Mouse (Mus musculus): ENCODE results near the gene Prpf40b.

The Prpf40b gene

DNA sequence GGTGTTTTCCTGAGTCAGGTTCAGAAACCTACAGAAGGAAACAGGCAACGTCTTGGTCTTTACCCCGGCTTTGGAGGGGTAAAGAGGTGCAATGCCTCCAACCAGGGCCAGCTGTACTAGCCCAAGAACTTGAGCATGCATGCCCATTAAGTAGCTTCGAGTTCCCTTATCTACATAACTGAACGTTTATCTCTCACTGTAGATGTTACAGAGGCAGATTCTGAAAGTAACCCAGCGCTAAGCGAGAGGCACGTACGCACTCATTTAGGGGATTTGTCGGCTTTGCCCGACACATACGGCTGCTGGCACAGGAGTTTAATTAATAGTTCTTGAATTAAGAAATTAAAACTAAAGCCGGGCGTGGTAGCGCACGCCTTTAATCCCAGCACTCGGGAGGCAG lies 600 bp upstream of the Prpf40b start:
- DNase-seq (ENCODE audit: low spot score), result no peak

- no peak for DNase-seq (ENCODE audit: low spot score)
Observed at GRCm38 (mm10) chr15:99295484-99295981, 646 bp downstream of the Prpf40b start, which contains the start of gene Fam186b. TSS of gene Fam186b (minus strand) at chr15:99295888.

DNA sequence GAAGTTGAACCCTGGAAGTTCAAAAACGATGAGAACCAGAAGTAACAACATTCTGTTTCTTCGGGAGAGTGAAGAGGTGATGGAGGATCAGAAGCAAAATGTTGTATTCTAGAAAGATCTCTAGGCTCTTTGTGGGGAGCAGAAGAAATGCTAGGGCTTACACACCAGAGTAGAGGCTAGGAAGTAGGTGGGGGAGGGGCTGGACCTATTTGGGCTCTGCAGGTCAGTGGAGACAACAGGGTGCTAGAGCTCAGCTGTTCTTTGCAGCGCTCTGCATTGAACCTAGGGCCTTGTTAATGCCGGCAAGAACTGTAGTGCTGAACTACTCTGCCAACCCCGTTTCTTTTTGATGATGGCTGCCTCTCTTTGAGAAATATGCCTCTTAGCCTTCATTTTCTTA lies 1.3 kb downstream of the Prpf40b start:
- no peak for DNase-seq (ENCODE audit: low spot score)

GRCm38 (mm10) chr15:99307476-99307875 lies 12.6 kb downstream of the Prpf40b start:
- DNase-seq (ENCODE audit: low spot score), result no peak

DNA sequence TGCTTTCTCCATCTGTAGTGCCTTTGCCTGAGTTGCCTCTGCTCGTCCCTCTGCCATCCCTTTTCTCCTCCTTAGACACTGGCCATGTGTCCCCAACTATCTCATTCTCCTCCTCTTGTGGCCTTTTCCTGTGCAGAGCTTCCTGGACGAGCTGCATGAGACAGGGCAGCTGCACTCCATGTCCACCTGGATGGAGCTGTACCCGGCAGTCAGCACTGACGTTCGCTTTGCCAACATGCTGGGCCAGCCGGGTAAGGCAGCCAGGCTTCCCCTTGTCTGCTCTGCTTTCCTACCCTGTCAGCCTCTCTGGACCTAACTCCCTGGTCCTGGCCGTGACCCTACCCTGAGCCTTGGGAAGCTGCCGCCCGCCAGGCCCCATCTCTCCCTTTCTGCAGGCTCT lies 14.7 kb downstream of the Prpf40b start:
- DNase-seq (ENCODE audit: low spot score), result no peak

- DNase-seq (ENCODE audit: low spot score), result no peak
Observed at GRCm38 (mm10) chr15:99310617-99311016, 15.7 kb downstream of the Prpf40b start.

DNA sequence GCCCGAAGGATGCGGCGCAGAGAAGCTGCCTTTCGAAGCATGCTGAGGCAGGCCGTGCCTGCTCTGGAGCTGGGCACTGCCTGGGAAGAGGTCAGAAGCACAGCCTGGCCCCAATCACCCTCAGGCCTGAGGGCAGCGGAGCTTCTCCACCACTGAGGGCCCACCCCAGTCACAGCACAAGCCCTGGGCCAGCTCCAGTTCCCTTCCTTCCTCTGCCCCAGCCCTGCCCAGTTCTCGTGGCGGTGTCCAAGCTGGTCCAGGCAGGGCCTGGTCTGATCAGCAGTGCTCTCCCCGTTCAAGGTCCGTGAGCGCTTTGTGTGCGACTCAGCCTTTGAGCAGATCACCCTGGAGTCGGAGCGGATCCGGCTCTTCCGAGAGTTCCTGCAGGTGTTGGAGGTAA lies 20.0 kb downstream of the Prpf40b start:
- DNase-seq (ENCODE audit: low spot score), result no peak

DNA sequence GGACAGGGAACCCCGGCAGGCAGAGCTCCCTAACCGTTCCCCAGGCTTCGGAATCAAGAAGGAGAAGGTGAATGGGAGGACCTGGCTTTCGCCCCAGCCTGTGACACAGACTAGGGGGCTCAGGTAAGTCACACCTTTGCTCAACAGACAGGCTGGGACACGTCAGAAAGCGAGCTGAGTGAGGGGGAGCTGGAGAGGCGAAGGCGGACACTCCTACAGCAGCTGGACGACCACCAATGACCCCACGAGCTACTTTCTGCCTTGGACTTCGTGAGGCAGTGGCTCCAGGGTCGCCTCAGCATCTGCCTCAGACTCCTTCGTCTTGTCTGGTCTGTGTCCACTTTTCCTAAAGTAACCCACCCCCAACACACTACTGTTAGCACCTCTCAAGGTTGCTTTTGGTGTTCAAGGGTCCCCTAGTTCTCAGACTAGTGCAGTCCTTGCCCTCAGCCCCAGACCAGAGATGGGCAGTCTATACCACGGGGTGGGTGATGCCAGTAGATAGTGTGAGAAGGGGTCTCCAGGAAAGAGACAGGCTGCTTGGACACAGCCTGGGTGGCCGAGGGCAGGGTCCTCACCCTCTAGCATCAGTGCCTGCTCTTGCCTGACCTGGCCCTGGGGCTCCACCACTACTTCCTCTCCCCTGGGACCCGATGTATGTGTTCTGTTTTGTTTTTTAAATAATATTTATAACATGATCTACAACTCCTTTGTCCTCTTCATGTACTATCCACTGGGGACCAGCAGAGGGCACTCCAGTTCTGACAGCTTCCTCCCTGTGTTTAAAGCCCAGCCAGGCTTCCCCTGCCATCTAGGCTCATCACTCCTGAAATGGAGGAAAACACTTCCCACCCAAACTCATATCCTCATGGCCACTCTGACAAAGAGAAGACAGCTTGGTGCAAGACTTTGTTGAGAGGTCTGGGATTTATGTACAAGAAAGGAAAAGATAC lies 21.7 kb downstream of the Prpf40b start:
- peak; percentile 73 for DNase-seq (ENCODE audit: low spot score)

- DNase-seq (ENCODE audit: low spot score), result no peak
Observed at GRCm38 (mm10) chr15:99317267-99317651, 22.4 kb downstream of the Prpf40b start.

DNA sequence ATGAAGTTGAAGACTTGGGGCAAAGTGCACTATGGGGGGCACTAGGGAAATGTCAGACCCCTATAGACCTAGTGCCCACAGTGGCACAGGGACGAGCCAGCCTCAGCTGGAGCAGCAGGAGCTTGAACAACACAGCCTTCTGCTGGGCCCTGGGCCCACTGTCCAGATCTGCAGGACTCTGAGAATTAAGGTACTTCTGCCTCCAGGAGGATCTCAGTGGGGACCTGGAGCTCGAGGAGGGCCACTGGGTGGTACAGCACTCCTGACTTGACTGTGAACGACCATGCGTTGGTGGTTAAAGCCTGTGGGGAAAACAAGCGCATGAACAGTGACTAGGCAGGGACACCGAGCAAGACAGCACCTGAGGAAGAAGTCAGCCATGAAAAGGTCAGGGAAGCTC lies 23.2 kb downstream of the Prpf40b start:
- DNase-seq (ENCODE audit: low spot score), result no peak

GRCm38 (mm10) chr15:99318861-99319410 lies 24.0 kb downstream of the Prpf40b start:
- DNase-seq (ENCODE audit: low spot score), result no peak

DNA sequence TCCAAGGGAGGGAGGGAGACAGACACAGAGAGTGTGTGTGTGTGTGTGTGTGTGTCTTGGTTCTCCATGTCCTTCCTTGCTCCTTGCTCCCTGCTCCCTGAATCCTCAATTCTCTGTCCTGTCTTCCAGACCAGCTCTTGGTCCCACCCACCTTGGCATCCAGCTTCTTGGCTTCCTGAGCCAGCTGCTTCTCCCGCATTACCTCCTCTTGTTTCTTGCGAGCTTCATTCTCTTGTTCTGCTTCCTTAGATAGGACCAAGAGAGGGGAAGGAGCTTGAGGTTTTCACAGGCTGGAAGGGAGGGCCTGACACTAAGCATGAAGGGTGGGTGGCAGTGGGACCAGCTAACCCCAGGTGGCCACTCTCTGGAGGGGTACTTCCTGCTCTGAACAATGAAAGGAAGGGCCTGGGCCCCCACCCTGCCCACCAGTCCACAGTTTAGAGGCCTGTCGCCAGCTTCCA lies 24.6 kb downstream of the Prpf40b start:
- DNase-seq (ENCODE audit: low spot score), result no peak

DNA sequence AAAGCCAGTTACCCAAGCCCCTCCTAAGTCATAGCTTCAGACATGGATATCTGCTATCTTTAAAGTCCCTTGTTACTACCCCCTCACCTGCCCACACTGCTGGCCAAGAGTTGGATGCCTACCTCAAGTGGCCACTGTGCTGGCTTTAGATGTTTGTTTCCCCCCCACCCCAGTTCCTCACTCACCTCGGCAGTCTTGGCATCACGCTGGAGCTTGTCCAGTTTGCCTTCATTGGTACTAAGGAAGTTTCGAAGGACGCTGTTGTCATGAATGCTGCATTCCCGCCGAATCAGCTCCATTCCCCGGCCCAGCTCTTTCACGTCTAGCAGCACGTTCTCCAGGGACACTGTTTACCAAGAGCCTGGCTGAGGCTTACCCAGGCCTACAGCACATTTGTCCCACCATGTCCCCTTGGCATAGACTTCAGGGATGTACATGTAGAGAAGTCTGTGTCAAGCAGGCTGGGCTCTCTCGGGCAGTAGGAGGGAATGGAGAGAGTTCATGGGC lies 25.3 kb downstream of the Prpf40b start:
- DNase-seq (ENCODE audit: low spot score), result no peak

DNA sequence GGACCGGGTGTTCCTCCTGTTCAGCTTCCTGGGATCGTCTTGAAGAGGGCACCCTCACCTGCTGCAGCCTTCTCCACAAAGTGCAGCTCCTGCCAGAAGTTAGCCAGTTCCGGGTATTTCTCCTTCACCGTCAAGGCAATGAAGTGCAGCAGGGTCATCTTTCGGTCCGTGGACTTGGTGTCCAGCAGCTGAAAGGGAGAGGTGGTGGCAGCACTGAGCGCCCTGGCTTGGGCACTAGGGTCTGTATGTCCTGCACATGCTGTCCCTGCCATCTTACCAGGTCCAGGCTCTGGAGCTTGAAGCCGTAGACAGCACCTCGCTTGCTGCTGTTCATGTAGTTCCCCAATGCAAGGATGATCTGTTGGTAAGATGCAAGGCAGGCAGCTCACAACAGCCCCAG lies 26.1 kb downstream of the Prpf40b start:
- no peak for DNase-seq (ENCODE audit: low spot score)

DNA sequence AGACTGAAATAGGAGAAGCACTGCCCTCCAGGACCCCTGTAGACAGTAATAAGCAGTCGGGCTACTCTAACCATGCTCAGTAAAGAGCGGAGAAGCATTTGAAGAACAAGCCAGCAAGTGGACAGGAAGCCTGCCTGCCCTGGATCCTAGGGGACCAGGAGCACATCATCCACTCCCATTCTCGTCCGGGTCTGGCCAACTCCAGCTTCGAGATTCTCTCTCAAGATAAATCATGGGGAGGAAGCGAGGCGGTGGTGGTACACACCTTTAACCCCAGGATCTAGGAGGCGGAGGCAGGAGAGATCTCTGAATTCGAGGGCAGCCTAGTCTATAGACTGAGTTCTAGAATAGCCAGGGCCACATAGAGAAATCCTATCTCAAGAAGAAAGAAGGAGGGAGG lies 29.3 kb downstream of the Prpf40b start:
- DNase-seq (ENCODE audit: low spot score), result no peak

GRCm38 (mm10) chr15:99325598-99325997 lies 30.7 kb downstream of the Prpf40b start:
- DNase-seq (ENCODE audit: low spot score), result no peak

- no peak for DNase-seq (ENCODE audit: low spot score)
Observed at GRCm38 (mm10) chr15:99326407-99326806, 31.5 kb downstream of the Prpf40b start.

- DNase-seq (ENCODE audit: low spot score), result no peak
Observed at GRCm38 (mm10) chr15:99326959-99327358, 32.1 kb downstream of the Prpf40b start.

DNA sequence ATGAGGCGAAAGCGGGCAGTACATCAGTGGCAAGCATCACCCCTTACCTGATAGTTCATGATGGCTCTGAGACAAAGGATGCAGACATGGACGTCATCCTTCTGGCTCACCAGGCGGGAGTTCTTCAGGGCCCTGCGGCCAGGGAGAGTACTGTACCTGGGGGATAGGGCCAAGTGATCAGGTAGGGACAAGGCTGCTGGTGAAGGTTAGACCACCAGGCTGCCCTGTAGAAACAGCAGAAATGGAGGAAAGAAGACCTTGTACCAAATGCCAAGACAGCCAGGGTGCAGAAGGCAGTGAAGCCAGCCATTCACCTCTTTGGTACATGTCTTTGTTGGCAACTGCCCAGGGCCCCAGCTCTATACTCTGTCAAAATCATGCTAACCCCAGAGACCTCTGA lies 33.1 kb downstream of the Prpf40b start:
- no peak for DNase-seq (ENCODE audit: low spot score)

DNA sequence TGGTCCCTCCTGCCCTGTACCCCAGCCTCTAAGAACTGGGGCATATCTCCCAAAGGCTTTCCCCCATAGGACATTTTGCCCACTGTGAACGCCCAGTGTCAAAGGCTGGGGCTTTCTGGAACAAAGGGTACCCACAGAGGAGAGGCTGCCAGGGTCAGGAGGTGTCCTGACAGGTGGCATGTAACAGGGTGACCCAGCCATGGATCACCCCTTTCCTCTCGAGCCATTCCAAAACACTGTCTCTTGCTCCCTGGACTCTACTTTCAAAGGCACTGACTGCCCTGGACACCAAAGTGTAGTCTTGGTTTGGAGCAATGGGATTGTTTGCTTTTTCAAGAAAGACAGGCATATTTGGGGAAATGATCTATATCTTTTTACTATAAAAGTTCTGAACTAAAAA lies 35.4 kb downstream of the Prpf40b start:
- DNase-seq (ENCODE audit: low spot score), result no peak

DNA sequence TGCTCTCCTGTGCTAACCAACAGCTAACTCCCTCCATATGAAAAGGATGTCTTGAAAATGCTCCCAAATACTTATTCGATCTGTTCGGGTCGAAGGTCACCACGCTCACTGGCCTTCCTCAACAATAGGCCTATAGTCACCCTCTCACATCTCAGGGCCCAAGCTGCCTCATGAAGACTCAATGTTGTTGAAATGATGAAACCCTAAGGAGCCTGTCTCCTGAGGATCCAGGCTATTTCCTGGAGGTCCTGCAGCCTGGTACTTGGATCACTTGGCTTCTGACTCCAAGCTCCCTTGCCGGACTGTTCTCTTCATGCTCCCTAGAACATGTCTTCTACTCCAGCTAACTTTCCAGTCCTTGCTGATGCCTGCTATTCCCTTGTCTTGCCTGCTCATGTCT lies 36.5 kb downstream of the Prpf40b start:
- DNase-seq (ENCODE audit: low spot score), result no peak

GRCm38 (mm10) chr15:99332111-99332510 lies 37.2 kb downstream of the Prpf40b start:
- no peak for DNase-seq (ENCODE audit: low spot score)
